Mouse (Mus musculus) neural tube, embryonic 15.5 days (tissue): ENCODE data around the gene Cc2d1a. TPM values are rescaled to one million over a fixed set of nuclear protein-coding genes. Genes with fewer than 3 reads are reported as not detected.

ENCODE experiments used
- ATAC-seq: fragments of 200-750 bp; cut with Nextera tagmentation; 2 replicates; pipeline ENCODE4 v1.8.0; 2017; ENCODE audit warnings: mild to moderate bottlenecking, moderate TSS enrichment, moderate library complexity; ENCODE audit not compliant: low FRiP score
- H3K27ac ChIP-seq: fragments of 300-500 bp; sonication (generic); replicated peaks from 2 replicates; pipeline ENCODE4 v1.5.1; 2015; ENCODE audit warnings: mild to moderate bottlenecking, inconsistent platforms
- H3K27me3 ChIP-seq: fragments of 300-500 bp; sonication (generic); replicated peaks from 2 replicates; pipeline ENCODE4 v1.6.1; 2015; ENCODE audit warnings: inconsistent platforms
- H3K36me3 ChIP-seq: fragments of 300-500 bp; sonication (generic); 2 replicates; pipeline ENCODE4 v1.6.1; 2015; ENCODE audit warnings: inconsistent platforms
- H3K4me1 ChIP-seq: fragments of 300-500 bp; sonication (generic); 2 replicates; pipeline ENCODE4 v1.6.1; 2015; ENCODE audit warnings: inconsistent platforms
- H3K4me2 ChIP-seq: fragments of 300-500 bp; sonication (generic); 2 replicates; pipeline ENCODE4 v1.6.1; 2015; ENCODE audit warnings: inconsistent platforms, mild to moderate bottlenecking, moderate library complexity
- H3K4me3 ChIP-seq: fragments of 300-500 bp; sonication (generic); replicated peaks from 2 replicates; pipeline ENCODE4 v1.5.1; 2015; ENCODE audit warnings: mild to moderate bottlenecking, inconsistent platforms
- H3K9ac ChIP-seq: fragments of 300-500 bp; sonication (generic); replicated peaks from 2 replicates; pipeline ENCODE4 v1.6.1; 2015; ENCODE audit warnings: mild to moderate bottlenecking, inconsistent platforms
- H3K9me3 ChIP-seq: fragments of 300-500 bp; sonication (generic); replicated peaks from 2 replicates; pipeline ENCODE4 v1.6.1; 2016; ENCODE audit warnings: inconsistent platforms
- WGBS: fragments of 180-500 bp; shearing (Covaris S2); methylation state at CpG from one replicate; pipeline ENCODE4 v1.1.7; 2015; ENCODE audit warnings: mixed read lengths; 5-methylcytosine and 5-hydroxymethylcytosine counted together
- polyA plus RNA-seq: library from polyadenylated mRNA; unstranded; fragments of >200 nt; fragmentation: Nextera tagmentation; extraction: Ambion mirVana; gene quantifications from 2 replicates; pipeline ENCODE4 v1.2.1, GENCODE M21; 2015

The Cc2d1a gene
- polyA plus RNA-seq, 1 experiment from 2014 or later, result 43.7 TPM

GRCm38 (mm10) chr8:84103601-84104000 lies 44.1 kb downstream of the Cc2d1a start:
- peak overlapping the region; percentile 71 for H3K4me3 ChIP-seq
- H3K27me3 ChIP-seq, result no peaks in the 10 kb centered on the region
- 41% methylated on average over 3 of the region's 3 CpGs for WGBS
- ATAC-seq, result 0 out of 2 replicates have a peak, but pooled peaks have one; percentile 0
- peaks cover 26% of the 10 kb centered on the region for H3K36me3 ChIP-seq
- H3K4me2 ChIP-seq, result peak overlapping the region; percentile 76
- H3K27ac ChIP-seq, result peak overlapping the region; percentile 97
- no peaks in the 10 kb centered on the region for H3K9me3 ChIP-seq
- peak overlapping the region; percentile 64 for H3K9ac ChIP-seq
- H3K4me1 ChIP-seq, result peaks cover 42% of the 10 kb centered on the region

- H3K9me3 ChIP-seq, result no peaks in the 10 kb centered on the region
- peaks cover 42% of the 10 kb centered on the region for H3K4me1 ChIP-seq
- H3K4me3 ChIP-seq, result no peak overlapping the region
- no peak overlapping the region for H3K9ac ChIP-seq
- peaks cover 45% of the 10 kb centered on the region for H3K36me3 ChIP-seq
- 91% methylated on average over 25 of the region's 25 CpGs for WGBS
- no peak overlapping the region for H3K4me2 ChIP-seq
- ATAC-seq, result no peak
- H3K27ac ChIP-seq, result no peak overlapping the region
- H3K27me3 ChIP-seq, result no peaks in the 10 kb centered on the region
Measured at GRCm38 (mm10) chr8:84101476-84102270, 46.1 kb downstream of the Cc2d1a start.

- H3K36me3 ChIP-seq, result peaks cover 76% of the 10 kb centered on the region
- no peaks in the 10 kb centered on the region for H3K9me3 ChIP-seq
- no peak overlapping the region for H3K4me3 ChIP-seq
- no peak overlapping the region for H3K9ac ChIP-seq
- no peak overlapping the region for H3K4me2 ChIP-seq
- no peak overlapping the region for H3K27ac ChIP-seq
- H3K27me3 ChIP-seq, result no peaks in the 10 kb centered on the region
- WGBS, result 90% methylated on average over 7 of the region's 7 CpGs
- H3K4me1 ChIP-seq, result peaks cover 26% of the 10 kb centered on the region
- no peak for ATAC-seq
Measured at GRCm38 (mm10) chr8:84098376-84098775, 49.4 kb downstream of the Cc2d1a start.

GRCm38 (mm10) chr8:84096061-84096460 lies 51.7 kb downstream of the Cc2d1a start:
- no peaks in the 10 kb centered on the region for H3K27me3 ChIP-seq
- no peak overlapping the region for H3K27ac ChIP-seq
- H3K9me3 ChIP-seq, result no peaks in the 10 kb centered on the region
- H3K4me1 ChIP-seq, result 0 out of 2 replicates have a peak, but pooled peaks cover 4% of the 10 kb centered on the region
- H3K36me3 ChIP-seq, result peaks cover 86% of the 10 kb centered on the region
- no peak for ATAC-seq
- 79% methylated on average over 8 of the region's 8 CpGs for WGBS
- no peak overlapping the region for H3K4me3 ChIP-seq
- no peak overlapping the region for H3K9ac ChIP-seq
- H3K4me2 ChIP-seq, result no peak overlapping the region

- Histone ChIP-seq H3K9ac (no peak overlapping the region), H3K4me3 (no peak overlapping the region), H3K9me3 (no peaks in the 10 kb centered on the region), H3K27me3 (no peaks in the 10 kb centered on the region), H3K4me2 (no peak overlapping the region), H3K4me1 (no peaks in the 10 kb centered on the region), H3K36me3 (peaks cover 92% of the 10 kb centered on the region), H3K27ac (no peak overlapping the region)
- WGBS, result 90% methylated on average over 8 of the region's 8 CpGs
- ATAC-seq, result no peak
Measured at GRCm38 (mm10) chr8:84090585-84090984, 57.2 kb downstream of the Cc2d1a start.

GRCm38 (mm10) chr8:84089277-84089676 lies 58.5 kb downstream of the Cc2d1a start:
- Histone ChIP-seq H3K4me3 (no peak overlapping the region), H3K27ac (no peak overlapping the region), H3K4me2 (no peak overlapping the region), H3K4me1 (0 out of 2 replicates have a peak, but pooled peaks cover 5% of the 10 kb centered on the region), H3K36me3 (peaks cover 86% of the 10 kb centered on the region), H3K9ac (no peak overlapping the region), H3K27me3 (no peaks in the 10 kb centered on the region), H3K9me3 (no peaks in the 10 kb centered on the region)
- no peak for ATAC-seq
- 86% methylated on average over 9 of the region's 9 CpGs for WGBS

- H3K27ac ChIP-seq, result no peak overlapping the region
- 0 out of 2 replicates have a peak, but pooled peaks cover 9% of the 10 kb centered on the region for H3K4me1 ChIP-seq
- H3K4me3 ChIP-seq, result no peak overlapping the region
- WGBS, result 94% methylated on average over 14 of the region's 14 CpGs
- ATAC-seq, result no peak
- no peak overlapping the region for H3K4me2 ChIP-seq
- peaks cover 86% of the 10 kb centered on the region for H3K36me3 ChIP-seq
- H3K9me3 ChIP-seq, result no peaks in the 10 kb centered on the region
- no peaks in the 10 kb centered on the region for H3K27me3 ChIP-seq
- H3K9ac ChIP-seq, result no peak overlapping the region
Measured at GRCm38 (mm10) chr8:84087821-84088220, 59.9 kb downstream of the Cc2d1a start.

GRCm38 (mm10) chr8:84087156-84087555 lies 60.6 kb downstream of the Cc2d1a start:
- Histone ChIP-seq H3K4me2 (no peak overlapping the region), H3K27ac (no peak overlapping the region), H3K27me3 (no peaks in the 10 kb centered on the region), H3K4me1 (0 out of 2 replicates have a peak, but pooled peaks cover 9% of the 10 kb centered on the region), H3K9me3 (no peaks in the 10 kb centered on the region), H3K9ac (no peak overlapping the region), H3K36me3 (peaks cover 86% of the 10 kb centered on the region), H3K4me3 (no peak overlapping the region)
- WGBS, result 90% methylated on average over 7 of the region's 7 CpGs
- ATAC-seq, result no peak

- no peak overlapping the region for H3K4me3 ChIP-seq
- 0 out of 2 replicates have a peak, but pooled peaks cover 9% of the 10 kb centered on the region for H3K4me1 ChIP-seq
- H3K9ac ChIP-seq, result no peak overlapping the region
- H3K9me3 ChIP-seq, result no peaks in the 10 kb centered on the region
- no peak overlapping the region for H3K27ac ChIP-seq
- H3K36me3 ChIP-seq, result peaks cover 84% of the 10 kb centered on the region
- H3K27me3 ChIP-seq, result no peaks in the 10 kb centered on the region
- 40% methylated on average over 42 of the region's 42 CpGs for WGBS
- no peak for ATAC-seq
- no peak overlapping the region for H3K4me2 ChIP-seq
Measured at GRCm38 (mm10) chr8:84084341-84085115, 63.2 kb downstream of the Cc2d1a start.

GRCm38 (mm10) chr8:84083829-84084241 lies 63.9 kb downstream of the Cc2d1a start:
- Histone ChIP-seq H3K9me3 (no peaks in the 10 kb centered on the region), H3K36me3 (peaks cover 82% of the 10 kb centered on the region), H3K4me1 (0 out of 2 replicates have a peak, but pooled peaks cover 9% of the 10 kb centered on the region), H3K4me3 (no peak overlapping the region), H3K27me3 (no peaks in the 10 kb centered on the region), H3K27ac (no peak overlapping the region), H3K4me2 (no peak overlapping the region), H3K9ac (no peak overlapping the region)
- 16% methylated on average over 8 of the region's 8 CpGs for WGBS
- ATAC-seq, result 0 out of 2 replicates have a peak, but pooled peaks have one; percentile 22
